Mouse (Mus musculus) stomach, postnatal 0 days (tissue): Measurements from ENCODE around the gene Lpar6.

ENCODE experiments used
- CTCF ChIP-seq: IDR thresholded peaks from 2 replicates; pipeline ENCODE4 v1.5.1; 2016; ENCODE audit warnings: antibody characterized with exemption, low read depth, mild to moderate bottlenecking, moderate library complexity
- EP300 ChIP-seq: optimal IDR thresholded peaks from 2 replicates; pipeline ENCODE3; 2016; ENCODE audit warnings: antibody characterized with exemption

DNA sequence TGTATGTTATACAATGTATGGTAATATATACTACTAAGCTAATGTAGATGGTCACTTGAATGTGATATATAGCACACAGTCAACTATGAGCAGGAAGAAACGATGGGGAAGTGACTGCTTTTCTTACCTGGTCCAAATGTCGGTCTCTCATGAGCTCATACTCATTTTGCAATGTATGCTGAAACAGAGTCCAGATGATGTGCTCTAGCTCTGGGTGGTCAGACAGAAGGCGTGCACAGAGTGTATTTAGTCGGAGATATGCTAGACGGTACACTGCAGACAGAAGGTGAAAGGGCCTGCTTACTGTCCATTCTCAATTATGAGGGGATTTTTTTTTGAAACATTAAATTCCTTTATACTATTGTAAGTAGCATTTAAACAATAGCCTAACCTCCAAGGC lies 26.2 kb upstream of the Lpar6 start:
- TF ChIP-seq CTCF (no peak), EP300 (no peak)
